Mouse (Mus musculus): ENCODE data around the gene Tecpr2.
A peak's percentile ranks its signal among the peaks of the same experiment; 100 is the strongest.

Gene Tecpr2

GRCm38 (mm10) chr12:110977345-110977733 is 88.3 kb downstream of the Tecpr2 start:
- DNase-seq (ENCODE audit: low read depth, low spot score), result no peak

GRCm38 (mm10) chr12:110977896-110978606 is 89.0 kb downstream of the Tecpr2 start:
- DNase-seq (ENCODE audit: low read depth, low spot score), result no peak

- DNase-seq (ENCODE audit: low read depth, low spot score), result no peak
These were observed 89.7 kb downstream of the Tecpr2 start, which contains the start of gene Ankrd9 for GRCm38 (mm10) chr12:110978607-110979406. Ankrd9 (minus strand) TSS chr12:110979040.

- DNase-seq (ENCODE audit: low read depth, low spot score), result no peak
These were observed 90.7 kb downstream of the Tecpr2 start for GRCm38 (mm10) chr12:110979808-110980207.

- no peak for DNase-seq (ENCODE audit: low read depth, low spot score)
These were observed 92.7 kb downstream of the Tecpr2 start for GRCm38 (mm10) chr12:110981736-110982135.

- no peak for DNase-seq (ENCODE audit: low read depth, low spot score)
These were observed 94.0 kb downstream of the Tecpr2 start for GRCm38 (mm10) chr12:110983083-110983482.

GRCm38 (mm10) chr12:110983714-110984113 is 94.7 kb downstream of the Tecpr2 start:
- no peak for DNase-seq (ENCODE audit: low read depth, low spot score)

- no peak for DNase-seq (ENCODE audit: low read depth, low spot score)
These were observed 95.5 kb downstream of the Tecpr2 start for GRCm38 (mm10) chr12:110984598-110984997.

- DNase-seq (ENCODE audit: low read depth, low spot score), result no peak
These were observed 96.1 kb downstream of the Tecpr2 start for GRCm38 (mm10) chr12:110985141-110985540.

GRCm38 (mm10) chr12:110986536-110987425 is 97.7 kb downstream of the Tecpr2 start:
- DNase-seq (ENCODE audit: low read depth, low spot score), result no peak

- no peak for DNase-seq (ENCODE audit: low read depth, low spot score)
These were observed 100.3 kb downstream of the Tecpr2 start for GRCm38 (mm10) chr12:110989409-110989808.

- no peak for DNase-seq (ENCODE audit: low read depth, low spot score)
These were observed 101.4 kb downstream of the Tecpr2 start for GRCm38 (mm10) chr12:110990500-110990899.

- DNase-seq (ENCODE audit: low read depth, low spot score), result no peak
These were observed 102.5 kb downstream of the Tecpr2 start for GRCm38 (mm10) chr12:110991361-110992127.

- peak; percentile 43 for DNase-seq (ENCODE audit: low read depth, low spot score)
These were observed 103.1 kb downstream of the Tecpr2 start for GRCm38 (mm10) chr12:110992128-110992553.

- DNase-seq (ENCODE audit: low read depth, low spot score), result no peak
These were observed 103.7 kb downstream of the Tecpr2 start for GRCm38 (mm10) chr12:110992771-110993170.

- DNase-seq (ENCODE audit: low read depth, low spot score), result no peak
These were observed 104.2 kb downstream of the Tecpr2 start for GRCm38 (mm10) chr12:110993226-110993625.

GRCm38 (mm10) chr12:110994666-110995065 is 105.6 kb downstream of the Tecpr2 start:
- no peak for DNase-seq (ENCODE audit: low read depth, low spot score)

GRCm38 (mm10) chr12:110998092-110998491 is 109.0 kb downstream of the Tecpr2 start:
- DNase-seq (ENCODE audit: low read depth, low spot score), result no peak

GRCm38 (mm10) chr12:110999820-111000219 is 110.8 kb downstream of the Tecpr2 start:
- DNase-seq (ENCODE audit: low read depth, low spot score), result no peak

- DNase-seq (ENCODE audit: low read depth, low spot score), result no peak
These were observed 111.9 kb downstream of the Tecpr2 start for GRCm38 (mm10) chr12:111000956-111001355.

GRCm38 (mm10) chr12:111004142-111004541 is 115.1 kb downstream of the Tecpr2 start:
- DNase-seq (ENCODE audit: low read depth, low spot score), result no peak

Data from telencephalon, adult 2 months (tissue).